Mouse (Mus musculus): Measurements from ENCODE around the gene Tmem213.

- TF ChIP-seq GATA1 (IDR thresholded peaks at IDR 0.05; ENCODE audit: borderline replicate concordance, low read length) (no peak), CTCF (IDR thresholded peaks at IDR 0.05; ENCODE audit: low read depth, low read length) (no peak), TAL1 (conservative IDR thresholded peaks at IDR 0.05; ENCODE audit: low read depth, low read length) (no peak)
Observed at GRCm38 (mm10) chr6:38094701-38095100, 14.4 kb upstream of the Tmem213 start.
